Mouse (Mus musculus): ENCODE results near the gene Cog7. TPM values are rescaled to one million over a fixed set of nuclear protein-coding genes. Genes with fewer than 3 reads are reported as not detected.

Cog7 gene
- total and polyA plus RNA-seq, 3 experiments, result 9.0 to 32.7 (median 19.3) TPM

- ATAC-seq (ENCODE audit: extremely low read depth, insufficient number of reproducible peaks, low FRiP score, poor library complexity, severe bottlenecking), result peak; percentile 42; the same call in 1 of the 2 replicates
- Histone ChIP-seq H3K27me3 (ENCODE audit: insufficient read depth, low read length) (no peaks in the 10 kb centered on the region), H3K9me3 (replicated peaks) (no peaks in the 10 kb centered on the region), H3K36me3 (replicated peaks) (peaks cover 95% of the 10 kb centered on the region), H3K4me1 (ENCODE audit: insufficient read depth, low read depth, low read length) (peaks cover 18% of the 10 kb centered on the region), H3K4me3 (ENCODE audit: low read depth, low read length) (no peak overlapping the region)
- no peak for TF ChIP-seq TAL1 (conservative IDR thresholded peaks at IDR 0.05; ENCODE audit: low read depth, low read length)
- peak; percentile 64 for TF ChIP-seq CTCF (IDR thresholded peaks at IDR 0.05; ENCODE audit: low read depth, low read length)
- DNase-seq (ENCODE audit: low spot score), result no peak
Observed at GRCm38 (mm10) chr7:121975031-121975430, 6.5 kb downstream of the Cog7 start.

- Histone ChIP-seq H3K4me3 (ENCODE audit: low read depth, low read length) (no peak overlapping the region), H3K36me3 (replicated peaks) (peaks cover 86% of the 10 kb centered on the region), H3K9me3 (replicated peaks) (no peaks in the 10 kb centered on the region), H3K27me3 (ENCODE audit: insufficient read depth, low read length) (no peaks in the 10 kb centered on the region), H3K4me1 (ENCODE audit: insufficient read depth, low read depth, low read length) (peaks cover 23% of the 10 kb centered on the region)
- ATAC-seq (ENCODE audit: extremely low read depth, insufficient number of reproducible peaks, low FRiP score, poor library complexity, severe bottlenecking) (no peak), DNase-seq (ENCODE audit: low spot score) (no peak)
- no peak for TF ChIP-seq POLR2AphosphoS5 (IDR thresholded peaks at IDR 0.05; ENCODE audit: insufficient replicate concordance, low read depth, low read length)
- no peak for TF ChIP-seq TAL1 (conservative IDR thresholded peaks at IDR 0.05; ENCODE audit: low read depth, low read length)
- no peak for TF ChIP-seq GATA2 (IDR thresholded peaks at IDR 0.05; ENCODE audit: borderline replicate concordance, low read depth, low read length)
- no peak for TF ChIP-seq CTCF (IDR thresholded peaks at IDR 0.05; ENCODE audit: low read depth, low read length)
- TF ChIP-seq GATA1 (IDR thresholded peaks at IDR 0.05; ENCODE audit: borderline replicate concordance, low read length), result no peak
Observed at GRCm38 (mm10) chr7:121971698-121972097, 9.8 kb downstream of the Cog7 start.

- H3K36me3 ChIP-seq (replicated peaks), result peaks cover 84% of the 10 kb centered on the region
- peak; percentile 78 for ATAC-seq (ENCODE audit: extremely low read depth, insufficient number of reproducible peaks, low FRiP score, poor library complexity, severe bottlenecking)
- H3K4me3 ChIP-seq (ENCODE audit: low read depth, low read length), result no peak overlapping the region
Observed at GRCm38 (mm10) chr7:121970250-121970649, 11.3 kb downstream of the Cog7 start.

GRCm38 (mm10) chr7:121968816-121969215 lies 12.7 kb downstream of the Cog7 start:
- Histone ChIP-seq H3K36me3 (replicated peaks) (peaks cover 82% of the 10 kb centered on the region), H3K27me3 (ENCODE audit: insufficient read depth, low read length) (no peaks in the 10 kb centered on the region), H3K9me3 (replicated peaks) (no peaks in the 10 kb centered on the region), H3K4me1 (ENCODE audit: insufficient read depth, low read depth, low read length) (peaks cover 30% of the 10 kb centered on the region), H3K4me3 (ENCODE audit: low read depth, low read length) (no peak overlapping the region)
- ATAC-seq (ENCODE audit: extremely low read depth, insufficient number of reproducible peaks, low FRiP score, poor library complexity, severe bottlenecking) (no peak), DNase-seq (ENCODE audit: low spot score) (no peak)
- no peak for TF ChIP-seq GATA1 (IDR thresholded peaks at IDR 0.05; ENCODE audit: borderline replicate concordance, low read length)
- no peak for TF ChIP-seq POLR2AphosphoS5 (IDR thresholded peaks at IDR 0.05; ENCODE audit: insufficient replicate concordance, low read depth, low read length)
- TF ChIP-seq CTCF (IDR thresholded peaks at IDR 0.05; ENCODE audit: low read depth, low read length), result no peak
- no peak for TF ChIP-seq GATA2 (IDR thresholded peaks at IDR 0.05; ENCODE audit: borderline replicate concordance, low read depth, low read length)
- TF ChIP-seq TAL1 (conservative IDR thresholded peaks at IDR 0.05; ENCODE audit: low read depth, low read length), result no peak

More at GRCm38 (mm10) chr7:121970250-121970649, 11.3 kb downstream of the Cog7 start:
- DNase-seq (ENCODE audit: low spot score), result peak; percentile 9
- Histone ChIP-seq H3K4me1 (ENCODE audit: insufficient read depth, low read depth, low read length) (peaks cover 30% of the 10 kb centered on the region), H3K9me3 (replicated peaks) (no peaks in the 10 kb centered on the region), H3K27me3 (ENCODE audit: insufficient read depth, low read length) (no peaks in the 10 kb centered on the region)
- TF ChIP-seq GATA2 (IDR thresholded peaks at IDR 0.05; ENCODE audit: borderline replicate concordance, low read depth, low read length), result no peak
- TF ChIP-seq TAL1 (conservative IDR thresholded peaks at IDR 0.05; ENCODE audit: low read depth, low read length), result no peak
- TF ChIP-seq POLR2AphosphoS5 (IDR thresholded peaks at IDR 0.05; ENCODE audit: insufficient replicate concordance, low read depth, low read length), result no peak
- TF ChIP-seq CTCF (IDR thresholded peaks at IDR 0.05; ENCODE audit: low read depth, low read length), result no peak
- TF ChIP-seq GATA1 (IDR thresholded peaks at IDR 0.05; ENCODE audit: borderline replicate concordance, low read length), result no peak

- Histone ChIP-seq H3K9me3 (replicated peaks) (no peaks in the 10 kb centered on the region), H3K4me1 (ENCODE audit: insufficient read depth, low read depth, low read length) (peaks cover 30% of the 10 kb centered on the region), H3K27me3 (ENCODE audit: insufficient read depth, low read length) (no peaks in the 10 kb centered on the region), H3K36me3 (replicated peaks) (peaks cover 82% of the 10 kb centered on the region), H3K4me3 (ENCODE audit: low read depth, low read length) (no peak overlapping the region)
- no peak for DNase-seq (ENCODE audit: low spot score)
- TF ChIP-seq TAL1 (conservative IDR thresholded peaks at IDR 0.05; ENCODE audit: low read depth, low read length), result no peak
- peak; percentile 55 for ATAC-seq (ENCODE audit: extremely low read depth, insufficient number of reproducible peaks, low FRiP score, poor library complexity, severe bottlenecking)
Observed at GRCm38 (mm10) chr7:121968242-121968641, 13.3 kb downstream of the Cog7 start.

GRCm38 (mm10) chr7:121966169-121966568 lies 15.3 kb downstream of the Cog7 start:
- Histone ChIP-seq H3K9me3 (replicated peaks) (no peaks in the 10 kb centered on the region), H3K4me3 (ENCODE audit: low read depth, low read length) (no peak overlapping the region), H3K36me3 (replicated peaks) (peaks cover 83% of the 10 kb centered on the region), H3K4me1 (ENCODE audit: insufficient read depth, low read depth, low read length) (peaks cover 30% of the 10 kb centered on the region), H3K27me3 (ENCODE audit: insufficient read depth, low read length) (no peaks in the 10 kb centered on the region)
- ATAC-seq (ENCODE audit: extremely low read depth, insufficient number of reproducible peaks, low FRiP score, poor library complexity, severe bottlenecking) (no peak), DNase-seq (ENCODE audit: low spot score) (no peak)
- TF ChIP-seq TAL1 (conservative IDR thresholded peaks at IDR 0.05; ENCODE audit: low read depth, low read length), result no peak
- TF ChIP-seq GATA1 (IDR thresholded peaks at IDR 0.05; ENCODE audit: borderline replicate concordance, low read length), result no peak
- TF ChIP-seq GATA2 (IDR thresholded peaks at IDR 0.05; ENCODE audit: borderline replicate concordance, low read depth, low read length), result no peak
- no peak for TF ChIP-seq CTCF (IDR thresholded peaks at IDR 0.05; ENCODE audit: low read depth, low read length)
- TF ChIP-seq POLR2AphosphoS5 (IDR thresholded peaks at IDR 0.05; ENCODE audit: insufficient replicate concordance, low read depth, low read length), result no peak

GRCm38 (mm10) chr7:121963883-121964398 lies 17.6 kb downstream of the Cog7 start:
- DNase-seq (ENCODE audit: low spot score), result peak; percentile 11
- peaks cover 78% of the 10 kb centered on the region for H3K36me3 ChIP-seq (replicated peaks)

More at GRCm38 (mm10) chr7:121963883-121964398, 17.6 kb downstream of the Cog7 start:
- ATAC-seq (ENCODE audit: extremely low read depth, insufficient number of reproducible peaks, low FRiP score, poor library complexity, severe bottlenecking), result no peak; the same call in 1 of the 2 replicates
- no peak overlapping the region for H3K4me3 ChIP-seq (ENCODE audit: low read depth, low read length)
- H3K27me3 ChIP-seq (ENCODE audit: insufficient read depth, low read length), result no peaks in the 10 kb centered on the region
- no peaks in the 10 kb centered on the region for H3K9me3 ChIP-seq (replicated peaks)
- peaks cover 17% of the 10 kb centered on the region for H3K4me1 ChIP-seq (ENCODE audit: insufficient read depth, low read depth, low read length)
- TF ChIP-seq TAL1 (conservative IDR thresholded peaks at IDR 0.05; ENCODE audit: low read depth, low read length) (no peak), POLR2AphosphoS5 (IDR thresholded peaks at IDR 0.05; ENCODE audit: insufficient replicate concordance, low read depth, low read length) (no peak), GATA1 (IDR thresholded peaks at IDR 0.05; ENCODE audit: borderline replicate concordance, low read length) (no peak), GATA2 (IDR thresholded peaks at IDR 0.05; ENCODE audit: borderline replicate concordance, low read depth, low read length) (no peak)

Measured in G1E (cell line).